Mouse (Mus musculus) cerebellum, postnatal 36 days (tissue): ENCODE measurements around the gene Olfr57.
"Not testable (repeated sequence)": the region's sequence is repeated elsewhere in the genome, so short reads cannot be mapped to it uniquely, and the experiment has no call there.

Experiments used
- DNase-seq, 2 experiments: peaks; one replicate each; pipeline ENCODE4 v3.0.0; 2021 to 2022; ENCODE audit warnings: mixed read lengths in 2 of 2

Gene Olfr57

GRCm38 (mm10) chr10:79028441-79028840, at the start of gene Olfr57:
Gene Olfr57, plus strand, starts transcription at chr10:79028741.
- DNase-seq: no peak

- no peak for DNase-seq
These were observed 47.8 kb upstream of the Olfr57 start, which contains the start of gene Olfr1352 for GRCm38 (mm10) chr10:78980750-78981149. Gene Olfr1352, plus strand, starts transcription at chr10:78981050.

GRCm38 (mm10) chr10:79012172-79012571, 16.4 kb upstream of the Olfr57 start, which contains the start of gene Olfr1351:
Gene Olfr1351, plus strand, starts transcription at chr10:79012472.
- DNase-seq: no peak

- not testable (repeated sequence) for DNase-seq
These were observed 13.9 kb downstream of the Olfr57 start for GRCm38 (mm10) chr10:79042457-79042856.

GRCm38 (mm10) chr10:79057370-79057769, 28.8 kb downstream of the Olfr57 start:
- not testable (repeated sequence) for DNase-seq
